Mouse (Mus musculus) embryonic facial prominence, embryonic 11.5 days (tissue): ENCODE results near the gene Gyg. TPM values are rescaled to one million over a fixed set of nuclear protein-coding genes. Genes with fewer than 3 reads are reported as not detected.

Experiments used
- ATAC-seq: fragments of 200-750 bp; cut with Nextera tagmentation; replicated peaks from 2 replicates; pipeline ENCODE4 v1.8.0; 2017; ENCODE audit warnings: low read depth; ENCODE audit not compliant: insufficient number of reproducible peaks, low FRiP score, low TSS enrichment
- DNase-seq: peaks from one replicate; pipeline ENCODE4 v3.0.0-alpha.2; 2015; ENCODE audit warnings: low spot score
- H3K27ac ChIP-seq: fragments of 300-500 bp; sonication (generic); replicated peaks from 2 replicates; pipeline ENCODE4 v1.5.1; 2014; ENCODE audit warnings: mild to moderate bottlenecking, low read depth, low read length, control low read depth
- H3K27me3 ChIP-seq: fragments of 300-500 bp; sonication (generic); 2 replicates; pipeline ENCODE4 v1.6.1; 2014; ENCODE audit warnings: mild to moderate bottlenecking, low read length, moderate library complexity, mixed read lengths; ENCODE audit not compliant: control insufficient read depth, insufficient read depth
- H3K36me3 ChIP-seq: fragments of 300-500 bp; sonication (generic); replicated peaks from 2 replicates; pipeline ENCODE4 v1.6.1; 2014; ENCODE audit warnings: low read depth, mild to moderate bottlenecking, low read length, moderate library complexity, mixed read lengths; ENCODE audit not compliant: control insufficient read depth, insufficient read depth
- H3K4me1 ChIP-seq: fragments of 300-500 bp; sonication (generic); 2 replicates; pipeline ENCODE4 v1.6.1; 2014; ENCODE audit warnings: low read length, mixed read lengths; ENCODE audit not compliant: control insufficient read depth, insufficient read depth
- H3K4me2 ChIP-seq: fragments of 300-500 bp; sonication (generic); 2 replicates; pipeline ENCODE4 v1.6.1; 2014; ENCODE audit warnings: low read depth, mild to moderate bottlenecking, control low read depth, low read length, moderate library complexity
- H3K4me3 ChIP-seq: fragments of 300-500 bp; sonication (generic); 2 replicates; pipeline ENCODE4 v1.5.1; 2014; ENCODE audit warnings: low read depth, low read length, control low read depth
- H3K9ac ChIP-seq: fragments of 300-500 bp; sonication (generic); replicated peaks from 2 replicates; pipeline ENCODE4 v1.6.1; 2014; ENCODE audit warnings: mild to moderate bottlenecking, control low read depth, low read length
- H3K9me3 ChIP-seq: fragments of 300-500 bp; sonication (generic); replicated peaks from 2 replicates; pipeline ENCODE4 v1.6.1; 2016; ENCODE audit warnings: mild to moderate bottlenecking, low read length, inconsistent platforms, mixed read lengths; ENCODE audit not compliant: control insufficient read depth
- WGBS: fragments of 180-500 bp; shearing (Covaris S2); extraction: QIAGEN DNeasy Blood & Tissue Kit; methylation state at CpG from one replicate; pipeline ENCODE4 v1.1.7; 2014; 5-methylcytosine and 5-hydroxymethylcytosine counted together
- polyA plus RNA-seq: library from polyadenylated mRNA; unstranded; fragments of >200 nt; fragmentation: Nextera tagmentation; extraction: Ambion mirVana; gene quantifications from 2 replicates; pipeline ENCODE4 v1.2.1, GENCODE M21; 2014

Gyg gene
- polyA plus RNA-seq, 1 experiment from 2014 or later: 57.5 TPM

GRCm38 (mm10) chr3:20150511-20150910, 4.6 kb downstream of the Gyg start:
- H3K4me2 ChIP-seq: no peak overlapping the region
- no peak for DNase-seq
- ATAC-seq: no peak
- no peaks in the 10 kb centered on the region for H3K27me3 ChIP-seq
- no peak overlapping the region for H3K27ac ChIP-seq
- no peak overlapping the region for H3K9ac ChIP-seq
- no peaks in the 10 kb centered on the region for H3K36me3 ChIP-seq
- H3K4me3 ChIP-seq: no peak overlapping the region
- no peaks in the 10 kb centered on the region; the same call in 1 of the 2 replicates for H3K4me1 ChIP-seq
- WGBS: 82% methylated on average over 2 of the region's 2 CpGs
- no peaks in the 10 kb centered on the region for H3K9me3 ChIP-seq

GRCm38 (mm10) chr3:20147647-20148046, 7.5 kb downstream of the Gyg start:
- ATAC-seq: no peak
- Histone ChIP-seq H3K9ac (no peak overlapping the region), H3K4me3 (no peak overlapping the region), H3K9me3 (no peaks in the 10 kb centered on the region), H3K36me3 (no peaks in the 10 kb centered on the region), H3K4me1 (no peaks in the 10 kb centered on the region), H3K4me2 (no peak overlapping the region), H3K27me3 (no peaks in the 10 kb centered on the region), H3K27ac (no peak overlapping the region)
- WGBS: 82% methylated on average over 5 of the region's 5 CpGs
- DNase-seq: no peak

GRCm38 (mm10) chr3:20146884-20147395, 8.2 kb downstream of the Gyg start:
- Histone ChIP-seq H3K4me1 (no peaks in the 10 kb centered on the region), H3K27ac (no peak overlapping the region), H3K9ac (no peak overlapping the region), H3K4me3 (no peak overlapping the region), H3K9me3 (no peaks in the 10 kb centered on the region), H3K27me3 (no peaks in the 10 kb centered on the region), H3K36me3 (no peaks in the 10 kb centered on the region), H3K4me2 (no peak overlapping the region)
- ATAC-seq: peak; percentile 81; the same call in 1 of the 2 replicates
- peak; percentile 58 for DNase-seq
- WGBS: 51% methylated on average over 7 of the region's 7 CpGs

- Histone ChIP-seq H3K9me3 (no peaks in the 10 kb centered on the region), H3K27me3 (no peaks in the 10 kb centered on the region), H3K27ac (no peak overlapping the region), H3K9ac (no peak overlapping the region), H3K4me3 (no peak overlapping the region), H3K4me1 (no peaks in the 10 kb centered on the region), H3K36me3 (no peaks in the 10 kb centered on the region), H3K4me2 (no peak overlapping the region)
- 45% methylated on average over 1 of the region's 1 CpGs for WGBS
- ATAC-seq (no peak), DNase-seq (peak; percentile 33)
Measured at GRCm38 (mm10) chr3:20145696-20146113, 9.4 kb downstream of the Gyg start.

- no peak for DNase-seq
- WGBS: 41% methylated on average over 2 of the region's 2 CpGs
- H3K4me1 ChIP-seq: no peaks in the 10 kb centered on the region
- H3K27ac ChIP-seq: no peak overlapping the region
- H3K27me3 ChIP-seq: no peaks in the 10 kb centered on the region
- H3K36me3 ChIP-seq: no peaks in the 10 kb centered on the region
- H3K4me2 ChIP-seq: no peak overlapping the region
- H3K9ac ChIP-seq: no peak overlapping the region
- no peak overlapping the region for H3K4me3 ChIP-seq
- no peak for ATAC-seq
- H3K9me3 ChIP-seq: no peaks in the 10 kb centered on the region
Measured at GRCm38 (mm10) chr3:20144401-20144800, 10.7 kb downstream of the Gyg start.

GRCm38 (mm10) chr3:20143726-20144125, 11.4 kb downstream of the Gyg start:
- H3K27ac ChIP-seq: no peak overlapping the region
- no peaks in the 10 kb centered on the region for H3K9me3 ChIP-seq
- DNase-seq (no peak), ATAC-seq (no peak)
- no peak overlapping the region for H3K9ac ChIP-seq
- H3K4me1 ChIP-seq: no peaks in the 10 kb centered on the region
- no peak overlapping the region for H3K4me2 ChIP-seq
- WGBS: 69% methylated on average over 3 of the region's 3 CpGs
- no peak overlapping the region for H3K4me3 ChIP-seq
- no peaks in the 10 kb centered on the region for H3K36me3 ChIP-seq
- no peaks in the 10 kb centered on the region for H3K27me3 ChIP-seq

- Histone ChIP-seq H3K27ac (no peak overlapping the region), H3K4me3 (no peak overlapping the region), H3K4me2 (no peak overlapping the region), H3K9ac (no peak overlapping the region), H3K9me3 (no peaks in the 10 kb centered on the region), H3K36me3 (no peaks in the 10 kb centered on the region), H3K4me1 (no peaks in the 10 kb centered on the region), H3K27me3 (no peaks in the 10 kb centered on the region)
- 59% methylated on average over 3 of the region's 3 CpGs for WGBS
- DNase-seq: no peak
- ATAC-seq: no peak
Measured at GRCm38 (mm10) chr3:20142576-20142975, 12.5 kb downstream of the Gyg start.

GRCm38 (mm10) chr3:20142101-20142500, 13.0 kb downstream of the Gyg start:
- no peak for ATAC-seq
- H3K4me3 ChIP-seq: no peak overlapping the region
- H3K27me3 ChIP-seq: no peaks in the 10 kb centered on the region
- H3K9me3 ChIP-seq: no peaks in the 10 kb centered on the region
- H3K36me3 ChIP-seq: no peaks in the 10 kb centered on the region
- H3K4me1 ChIP-seq: no peaks in the 10 kb centered on the region
- no peak overlapping the region for H3K27ac ChIP-seq
- no peak overlapping the region for H3K4me2 ChIP-seq
- 88% methylated on average over 2 of the region's 2 CpGs for WGBS
- DNase-seq: no peak
- H3K9ac ChIP-seq: no peak overlapping the region
